Mouse (Mus musculus) adrenal gland, adult 8-10 months (tissue): ENCODE results near the gene Serpina1e. TPM values are rescaled to one million over a fixed set of nuclear protein-coding genes. Genes with fewer than 3 reads are reported as not detected.
A peak's percentile ranks its signal among the peaks of the same experiment; 100 is the strongest.
"Not testable (repeated sequence)": the region's sequence is repeated elsewhere in the genome, so short reads cannot be mapped to it uniquely, and the experiment has no call there.

Source experiments
- DNase-seq: peaks from one replicate; pipeline ENCODE4 v3.0.0; 2022
- total RNA-seq, 4 experiments: library from RNA; stranded (reverse); gene quantifications; 2 replicates each; pipeline ENCODE4 v1.2.4; 2022

Serpina1e gene
- total RNA-seq, 4 experiments from 2014 or later, result 0.20 to 1.4 TPM; not detected in 2

GRCm38 (mm10) chr12:103962337-103962736 is 3.6 kb upstream of the Serpina1e start:
- DNase-seq, result no peak

DNA sequence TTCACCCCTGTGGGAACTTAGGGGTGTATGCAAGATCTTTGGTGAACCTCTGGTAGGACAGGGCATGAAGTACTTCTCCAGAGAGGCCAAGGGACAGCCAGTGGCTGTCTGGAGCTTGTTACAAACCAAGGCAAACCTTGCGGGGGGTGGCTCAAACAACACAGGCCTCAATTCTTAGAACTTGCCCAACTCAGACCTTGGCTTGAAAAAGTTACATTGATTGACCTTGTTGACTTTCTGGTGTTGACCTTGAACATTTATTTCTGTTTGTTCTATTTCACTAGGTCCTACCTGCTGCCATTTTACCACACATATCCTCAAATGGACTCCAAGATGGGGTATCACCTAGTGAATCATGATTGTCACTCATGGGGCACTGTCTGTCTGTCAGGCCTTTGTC is 2.9 kb upstream of the Serpina1e start:
- DNase-seq, result peak; percentile 13

DNA sequence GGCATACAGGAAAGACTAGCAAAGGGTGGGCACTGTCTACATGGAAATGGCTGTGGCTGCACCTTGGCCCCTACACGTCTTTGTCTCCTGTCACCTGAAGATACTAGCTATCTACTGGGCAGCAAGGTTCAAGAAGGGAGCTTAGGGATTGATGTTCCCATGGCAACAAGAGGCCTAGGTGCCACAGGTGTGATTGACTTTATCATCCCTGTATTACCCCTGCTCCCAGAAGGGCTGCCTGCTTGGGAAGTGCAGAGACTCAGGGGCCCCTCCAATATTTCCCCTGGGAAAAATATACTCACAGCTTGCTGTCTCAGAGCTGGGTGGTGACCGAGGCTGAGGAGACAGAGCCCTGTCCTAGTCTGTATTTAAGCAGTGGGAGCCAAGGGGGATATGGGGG is 2.2 kb downstream of the Serpina1e start:
- not testable (repeated sequence) for DNase-seq

GRCm38 (mm10) chr12:103952972-103953371 is 5.8 kb downstream of the Serpina1e start:
- DNase-seq, result not testable (repeated sequence)

- no peak for DNase-seq
Observed at GRCm38 (mm10) chr12:103946243-103946642, 12.5 kb downstream of the Serpina1e start.

DNA sequence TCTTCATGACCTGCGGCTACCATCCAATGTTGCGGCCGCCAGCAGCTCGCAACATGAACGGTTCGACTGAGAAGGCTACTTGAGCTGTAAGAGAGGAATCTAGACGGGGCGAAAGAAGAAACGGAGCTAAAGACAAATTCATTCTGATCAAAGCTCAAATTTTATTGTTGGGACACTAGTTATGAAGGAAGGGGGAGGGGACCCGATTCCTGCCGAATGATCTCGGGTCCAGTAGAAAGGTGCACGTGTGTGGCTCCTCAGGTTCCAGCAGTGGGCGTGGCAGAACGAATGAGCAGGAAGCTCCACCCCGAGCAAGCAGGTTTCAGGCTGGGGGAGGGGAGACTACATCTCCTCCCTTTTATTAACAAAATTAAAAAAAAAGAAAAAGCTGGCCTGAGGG is 49.6 kb downstream of the Serpina1e start:
- not testable (repeated sequence) for DNase-seq

GRCm38 (mm10) chr12:103907746-103908145 is 51.0 kb downstream of the Serpina1e start:
- DNase-seq, result peak; percentile 30

- DNase-seq, result not testable (repeated sequence)
Observed at GRCm38 (mm10) chr12:103904837-103905340, 53.9 kb downstream of the Serpina1e start, which contains the start of gene Serpina1c. Gene Serpina1c (minus strand): TSS chr12:103904887.

GRCm38 (mm10) chr12:103901929-103902328 is 56.8 kb downstream of the Serpina1e start:
- not testable (repeated sequence) for DNase-seq

Other genes with a start within 250 kb of the Serpina1e start
- 1 to 10 TPM in 2 of 4 experiments, under 1 TPM in 2; 0.25 to 2.4 (median 0.72) TPM for gene Serpina1d, start 185.4 kb downstream of the Serpina1e start, total RNA-seq
- 1 to 10 TPM in 3 of 4 experiments, under 1 TPM in 1; 0.86 to 4.1 (median 1.9) TPM for gene Serpina1b, start 128.6 kb downstream of the Serpina1e start, total RNA-seq
- 1 to 10 TPM in 1 of 4 experiments, under 1 TPM in 2, not detected in 1; 0.56 to 1.4 (median 0.70) TPM for gene Serpina1a, start 95.4 kb downstream of the Serpina1e start, total RNA-seq
- 1 to 10 TPM in 1 of 4 experiments, under 1 TPM in 1, not detected in 2; 0.93 to 4.6 TPM for gene Serpina1c, start 54.1 kb downstream of the Serpina1e start, total RNA-seq
- not detected for gene Serpina11, start 31.0 kb upstream of the Serpina1e start, total RNA-seq
- gene Serpina9, start 54.8 kb upstream of the Serpina1e start, total RNA-seq, result not detected
- under 1 TPM in 3 of 4 experiments, not detected in 1; 0.08 to 0.38 (median 0.28) TPM for gene Serpina12, start 85.5 kb upstream of the Serpina1e start, total RNA-seq
- 1 to 10 TPM; 1.1 to 3.3 (median 1.9) TPM for gene Serpina5, start 142.1 kb upstream of the Serpina1e start, total RNA-seq
- under 1 TPM in 1 of 4 experiments, not detected in 3; 0.20 TPM for gene Serpina3a, start 153.7 kb upstream of the Serpina1e start, total RNA-seq
- gene Serpina3b, start 169.0 kb upstream of the Serpina1e start, total RNA-seq, result under 1 TPM in 3 of 4 experiments, not detected in 1; 0.15 to 0.40 (median 0.20) TPM
- 10 to 100 TPM in 3 of 4 experiments, 1 to 10 TPM in 1; 8.3 to 18.3 (median 13.6) TPM for gene Serpina3c, start 194.9 kb upstream of the Serpina1e start, total RNA-seq